Mouse (Mus musculus) hindbrain, embryonic 10.5 days (tissue): ENCODE measurements around the gene Tfap4. TPM values are rescaled to one million over a fixed set of nuclear protein-coding genes. Genes with fewer than 3 reads are reported as not detected.

Source experiments
- DNase-seq: peaks from one replicate; pipeline ENCODE4 v3.0.0-alpha.2; 2017; ENCODE audit warnings: low spot score
- H3K27ac ChIP-seq: fragments of 300-500 bp; sonication (generic); 2 replicates; pipeline ENCODE4 v1.5.1; 2016; ENCODE audit warnings: mild to moderate bottlenecking, moderate library complexity
- H3K27me3 ChIP-seq: fragments of 300-500 bp; sonication (generic); 2 replicates; pipeline ENCODE4 v1.6.1; 2016; ENCODE audit warnings: mild to moderate bottlenecking; ENCODE audit not compliant: poor library complexity, insufficient read depth, severe bottlenecking
- H3K36me3 ChIP-seq: fragments of 300-500 bp; sonication (generic); 2 replicates; pipeline ENCODE4 v1.6.1; 2016; ENCODE audit warnings: mild to moderate bottlenecking, moderate library complexity
- H3K4me1 ChIP-seq: fragments of 300-500 bp; sonication (generic); replicated peaks from 2 replicates; pipeline ENCODE4 v1.6.1; 2016; ENCODE audit warnings: mild to moderate bottlenecking
- H3K4me3 ChIP-seq: fragments of 300-500 bp; sonication (generic); 2 replicates; pipeline ENCODE4 v1.5.1; 2016; ENCODE audit warnings: mild to moderate bottlenecking, moderate library complexity
- H3K9me3 ChIP-seq: fragments of 300-500 bp; sonication (generic); 2 replicates; pipeline ENCODE4 v1.6.1; 2016; ENCODE audit warnings: mild to moderate bottlenecking, moderate library complexity
- WGBS: fragments of 180-500 bp; shearing (Covaris S2); methylation state at CpG from one replicate; pipeline ENCODE4 v1.1.7; 2016; 5-methylcytosine and 5-hydroxymethylcytosine counted together
- polyA plus RNA-seq: library from polyadenylated mRNA; unstranded; fragments of >200 nt; fragmentation: Nextera tagmentation; extraction: Ambion mirVana; gene quantifications from 2 replicates; pipeline ENCODE4 v1.2.1, GENCODE M21; 2016

The Tfap4 gene
- 21.3 and 27.5 TPM in 2 replicates for polyA plus RNA-seq

DNA sequence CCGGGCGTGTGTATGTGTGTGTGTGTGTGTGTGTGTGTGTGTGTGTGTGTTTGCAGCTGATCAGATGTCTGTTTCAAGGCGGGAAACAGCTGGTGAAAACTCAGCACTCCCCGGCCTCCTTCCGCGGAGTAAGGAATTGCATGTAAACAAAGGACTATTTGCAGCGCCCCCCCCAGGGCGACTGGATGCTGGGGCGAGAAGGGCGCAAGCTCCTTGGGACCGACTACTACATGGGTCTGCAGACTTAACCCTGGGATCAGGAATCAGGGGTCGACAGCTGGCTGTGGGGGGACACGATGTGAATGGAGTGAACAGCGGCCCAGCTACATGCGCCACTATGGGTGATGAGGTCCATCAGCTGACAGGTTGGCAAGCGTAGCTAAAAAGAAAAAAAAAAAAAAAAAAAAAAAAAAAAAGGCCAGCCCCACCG lies at the start of gene Tfap4:
Gene Tfap4, minus strand, starts transcription at position 140 of the 430 bp plus-strand sequence.
- peak; percentile 94 for DNase-seq
- H3K27me3 ChIP-seq, result no peaks in the 10 kb centered on the region
- under 1% methylated on average over 17 of the region's 17 CpGs for WGBS
- peaks cover 8% of the 10 kb centered on the region for H3K36me3 ChIP-seq
- peak within 1 kb of the TSS; percentile 96 for H3K27ac ChIP-seq
- peaks cover 24% of the 10 kb centered on the region for H3K4me1 ChIP-seq
- H3K4me3 ChIP-seq, result peak within 1 kb of the TSS; percentile 81
- no peaks in the 10 kb centered on the region for H3K9me3 ChIP-seq

DNA sequence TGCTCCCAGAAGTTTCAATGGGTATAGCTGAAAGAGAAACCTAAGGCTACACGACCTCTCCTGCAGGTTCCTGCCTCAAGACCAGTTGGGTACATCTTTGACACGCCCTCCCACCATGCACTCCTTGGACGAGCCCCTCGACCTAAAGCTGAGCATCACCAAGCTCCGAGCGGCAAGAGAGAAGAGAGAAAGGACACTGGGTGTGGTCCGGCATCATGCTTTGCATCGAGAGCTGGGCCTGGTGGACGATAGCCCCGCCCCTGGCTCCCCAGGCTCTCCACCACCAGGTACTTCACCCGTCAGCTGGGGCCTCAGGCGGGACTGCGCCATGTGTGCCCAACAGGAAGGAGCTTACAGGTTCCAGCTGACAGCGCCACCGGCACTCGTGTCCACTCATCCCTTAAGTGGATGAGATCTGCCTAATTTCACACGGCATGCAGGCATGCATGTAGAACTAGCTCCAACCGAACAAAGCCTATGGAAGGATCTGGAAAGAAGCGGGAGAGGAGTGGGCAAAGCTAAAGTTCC lies 48.9 kb upstream of the Tfap4 start:
- Histone ChIP-seq H3K4me3 (no peak overlapping the region), H3K4me1 (peaks cover 49% of the 10 kb centered on the region), H3K27ac (no peak overlapping the region), H3K36me3 (peaks cover 53% of the 10 kb centered on the region), H3K9me3 (no peaks in the 10 kb centered on the region), H3K27me3 (no peaks in the 10 kb centered on the region)
- WGBS, result 90% methylated on average over 19 of the region's 19 CpGs
- no peak for DNase-seq

DNA sequence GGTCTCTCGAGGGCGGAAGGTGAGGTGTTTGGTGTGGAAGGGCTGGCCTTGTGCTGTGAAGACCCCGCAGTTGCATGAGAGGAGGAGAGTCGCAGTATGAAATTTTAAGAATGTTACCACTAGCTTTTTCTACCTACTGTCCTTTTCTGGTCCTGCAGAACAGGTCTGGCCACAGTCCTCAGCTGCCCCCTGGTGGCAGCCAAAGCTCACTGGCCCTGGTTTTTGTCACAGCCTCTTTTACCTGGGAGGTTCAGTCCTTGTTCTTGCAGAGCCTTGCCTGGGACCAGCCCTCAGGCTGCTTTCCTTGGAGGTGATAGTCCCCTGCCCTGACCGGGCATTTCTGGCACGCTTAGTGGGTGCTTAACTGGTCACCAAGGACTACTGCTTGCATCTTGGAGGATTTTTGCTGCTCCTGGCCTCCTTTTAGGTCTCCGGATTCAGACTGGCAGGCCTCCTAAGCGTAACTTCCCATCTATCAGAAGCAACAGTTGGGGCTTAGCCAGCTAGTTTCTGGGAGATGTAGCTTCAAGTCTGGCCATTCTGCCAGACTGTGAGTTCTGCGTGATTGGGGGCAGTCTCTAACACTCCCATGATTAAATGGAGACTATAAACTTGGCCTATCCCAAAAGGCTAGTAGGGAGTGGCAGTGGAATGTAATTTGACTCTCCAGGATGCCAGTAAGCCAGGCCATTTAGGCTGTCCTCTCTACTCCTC lies 48.3 kb upstream of the Tfap4 start:
- H3K4me1 ChIP-seq, result peaks cover 55% of the 10 kb centered on the region
- H3K27me3 ChIP-seq, result no peaks in the 10 kb centered on the region
- peaks cover 46% of the 10 kb centered on the region for H3K36me3 ChIP-seq
- H3K4me3 ChIP-seq, result no peak overlapping the region
- WGBS, result 53% methylated on average over 9 of the region's 9 CpGs
- H3K27ac ChIP-seq, result 0 out of 2 replicates have a peak overlapping the region, but pooled peaks have one; percentile 84
- H3K9me3 ChIP-seq, result no peaks in the 10 kb centered on the region
- DNase-seq, result peak; percentile 82

- Histone ChIP-seq H3K9me3 (no peaks in the 10 kb centered on the region), H3K4me3 (peak overlapping the region; percentile 31; the same call in 1 of the 2 replicates), H3K27ac (peak overlapping the region; percentile 84), H3K27me3 (no peaks in the 10 kb centered on the region), H3K4me1 (peaks cover 70% of the 10 kb centered on the region), H3K36me3 (peaks cover 32% of the 10 kb centered on the region)
- DNase-seq, result no peak
- WGBS, result 40% methylated on average over 5 of the region's 5 CpGs
Measured at GRCm38 (mm10) chr16:4606431-4607084, 46.9 kb upstream of the Tfap4 start.

GRCm38 (mm10) chr16:4605514-4606131 lies 46.0 kb upstream of the Tfap4 start:
- Histone ChIP-seq H3K36me3 (peaks cover 24% of the 10 kb centered on the region), H3K27me3 (no peaks in the 10 kb centered on the region), H3K9me3 (no peaks in the 10 kb centered on the region), H3K4me1 (peaks cover 79% of the 10 kb centered on the region), H3K27ac (peak overlapping the region; percentile 84), H3K4me3 (peak overlapping the region; percentile 31)
- WGBS, result 42% methylated on average over 13 of the region's 13 CpGs
- DNase-seq, result no peak

- DNase-seq, result no peak
Measured at GRCm38 (mm10) chr16:4604293-4604837, 44.7 kb upstream of the Tfap4 start.

GRCm38 (mm10) chr16:4603453-4603837 lies 43.8 kb upstream of the Tfap4 start:
- Histone ChIP-seq H3K36me3 (peaks cover 5% of the 10 kb centered on the region), H3K27ac (peak overlapping the region; percentile 84), H3K4me3 (peak overlapping the region; percentile 30), H3K4me1 (peaks cover 99% of the 10 kb centered on the region), H3K9me3 (no peaks in the 10 kb centered on the region), H3K27me3 (no peaks in the 10 kb centered on the region)
- no peak for DNase-seq
- 66% methylated on average over 1 of the region's 1 CpGs for WGBS

More at GRCm38 (mm10) chr16:4604293-4604837, 44.7 kb upstream of the Tfap4 start:
- Histone ChIP-seq H3K27ac (peak overlapping the region; percentile 84), H3K36me3 (peaks cover 14% of the 10 kb centered on the region), H3K4me3 (no peak overlapping the region), H3K27me3 (no peaks in the 10 kb centered on the region), H3K4me1 (peaks cover 92% of the 10 kb centered on the region), H3K9me3 (no peaks in the 10 kb centered on the region)
- WGBS, result 70% methylated on average over 11 of the region's 11 CpGs

DNA sequence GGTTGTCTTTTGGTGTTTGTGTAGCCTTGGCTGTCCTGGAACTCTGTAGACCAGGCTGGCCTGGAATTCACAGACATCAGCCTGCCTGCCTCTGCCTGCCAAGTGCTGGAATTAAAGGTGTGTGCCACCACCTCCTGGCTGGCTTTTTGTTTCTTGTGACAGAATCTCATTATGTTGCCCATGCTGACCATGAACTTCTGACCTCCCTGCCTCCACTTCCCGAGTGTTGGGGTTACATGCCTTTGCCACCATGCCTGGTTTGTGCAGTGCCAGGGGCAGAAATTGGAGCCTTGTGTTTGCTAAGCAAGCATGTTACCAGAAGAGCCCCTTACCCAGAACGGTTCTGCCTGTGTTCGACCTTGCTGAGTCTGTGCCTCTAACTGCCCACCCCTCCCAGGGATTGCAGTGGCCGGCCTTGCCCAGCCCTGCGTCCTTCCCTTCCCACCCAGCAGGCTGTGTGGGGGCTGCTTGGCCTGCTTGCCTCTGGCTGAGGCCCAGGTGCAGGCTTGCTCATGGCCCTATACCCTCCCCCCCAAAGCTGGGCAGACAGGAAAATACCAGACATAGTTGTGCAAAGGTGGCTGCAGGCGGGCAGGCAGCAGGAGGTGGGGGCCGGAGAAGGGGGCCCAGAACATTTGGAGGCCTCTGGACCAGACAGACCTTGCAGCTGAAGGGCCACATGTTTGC lies 43.3 kb upstream of the Tfap4 start:
- H3K4me1 ChIP-seq, result peaks cover 99% of the 10 kb centered on the region
- H3K27me3 ChIP-seq, result no peaks in the 10 kb centered on the region
- no peak for DNase-seq
- peak overlapping the region; percentile 84 for H3K27ac ChIP-seq
- H3K4me3 ChIP-seq, result peak overlapping the region; percentile 30
- H3K36me3 ChIP-seq, result peaks cover 2% of the 10 kb centered on the region
- 37% methylated on average over 7 of the region's 7 CpGs for whole genome bisulfite sequencing
- H3K9me3 ChIP-seq, result no peaks in the 10 kb centered on the region

- Histone ChIP-seq H3K4me1 (peaks cover 100% of the 10 kb centered on the region), H3K27ac (peak overlapping the region; percentile 84), H3K27me3 (no peaks in the 10 kb centered on the region), H3K36me3 (peaks cover 2% of the 10 kb centered on the region; the same call in 1 of the 2 replicates), H3K9me3 (no peaks in the 10 kb centered on the region), H3K4me3 (peak overlapping the region; percentile 30; the same call in 1 of the 2 replicates)
- no peak for DNase-seq
- 8% methylated on average over 3 of the region's 3 CpGs for WGBS
Measured at GRCm38 (mm10) chr16:4602189-4602588, 42.5 kb upstream of the Tfap4 start.

- Histone ChIP-seq H3K27me3 (no peaks in the 10 kb centered on the region), H3K9me3 (no peaks in the 10 kb centered on the region), H3K4me3 (no peak overlapping the region), H3K4me1 (peaks cover 100% of the 10 kb centered on the region), H3K36me3 (peaks cover 2% of the 10 kb centered on the region; the same call in 1 of the 2 replicates), H3K27ac (peak overlapping the region; percentile 64)
- no peak for DNase-seq
- 79% methylated on average over 9 of the region's 9 CpGs for WGBS
Measured at GRCm38 (mm10) chr16:4600701-4601310, 41.2 kb upstream of the Tfap4 start.

- peaks cover 2% of the 10 kb centered on the region; the same call in 1 of the 2 replicates for H3K36me3 ChIP-seq
- H3K27me3 ChIP-seq, result no peaks in the 10 kb centered on the region
- no peak for DNase-seq
- H3K4me3 ChIP-seq, result peak overlapping the region; percentile 90; the same call in 1 of the 2 replicates
- peak overlapping the region; percentile 99 for H3K27ac ChIP-seq
- peaks cover 98% of the 10 kb centered on the region for H3K4me1 ChIP-seq
- 81% methylated on average over 3 of the region's 3 CpGs for WGBS
- H3K9me3 ChIP-seq, result no peaks in the 10 kb centered on the region
Measured at GRCm38 (mm10) chr16:4599616-4600015, 40.0 kb upstream of the Tfap4 start.
